Mouse (Mus musculus): ENCODE measurements around the gene Kcnk13.

Gene Kcnk13

GRCm38 (mm10) chr12:100023821-100024365 is 59.6 kb downstream of the Kcnk13 start:
- DNase-seq = no peak

DNA sequence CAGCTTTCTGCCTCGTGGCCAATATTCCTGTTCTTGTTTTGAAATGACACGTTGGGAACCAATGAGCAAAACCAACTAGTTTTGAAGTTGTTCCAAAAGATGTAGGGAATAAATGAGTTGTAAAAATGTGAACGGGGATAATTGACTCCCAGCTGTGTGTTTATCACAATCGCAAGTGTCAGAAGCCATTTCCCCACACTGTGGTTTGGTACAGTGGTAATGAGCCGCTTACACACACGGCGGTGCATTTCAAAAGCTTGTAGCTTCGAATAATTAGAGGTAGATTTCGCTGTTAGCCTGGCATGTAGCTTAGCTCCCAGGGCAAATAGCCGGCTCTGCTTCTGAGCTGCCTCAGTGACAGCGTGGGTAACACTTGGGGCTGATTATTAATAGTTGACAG is 61.4 kb downstream of the Kcnk13 start:
- no peak for DNase-seq

- no peak for DNase-seq
Observed at GRCm38 (mm10) chr12:100026715-100027245, 62.5 kb downstream of the Kcnk13 start.

- DNase-seq = no peak
Observed at GRCm38 (mm10) chr12:100027281-100027680, 63.0 kb downstream of the Kcnk13 start.

DNA sequence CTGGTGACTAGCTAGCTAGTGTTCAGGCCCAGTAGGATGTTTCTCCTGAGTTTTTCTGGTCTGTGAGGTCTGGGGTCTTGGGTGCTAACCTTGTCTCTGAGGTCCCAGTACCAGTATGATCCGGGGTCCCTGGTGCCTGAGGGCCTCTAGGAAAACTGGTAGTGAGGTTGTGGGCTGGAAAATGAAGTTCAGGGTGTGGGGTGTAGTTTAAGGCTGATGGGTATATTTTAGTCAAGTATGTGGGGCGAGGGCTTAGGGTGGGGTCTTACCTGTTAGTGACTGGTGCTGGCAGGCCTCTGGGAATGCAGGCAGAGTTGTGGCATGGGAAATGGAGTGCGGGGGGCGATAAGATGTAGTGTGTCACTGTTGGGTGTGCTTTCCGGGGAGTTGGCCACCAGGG is 67.4 kb downstream of the Kcnk13 start:
- DNase-seq = no peak

- DNase-seq = no peak
Observed at GRCm38 (mm10) chr12:100032521-100032920, 68.2 kb downstream of the Kcnk13 start.

DNA sequence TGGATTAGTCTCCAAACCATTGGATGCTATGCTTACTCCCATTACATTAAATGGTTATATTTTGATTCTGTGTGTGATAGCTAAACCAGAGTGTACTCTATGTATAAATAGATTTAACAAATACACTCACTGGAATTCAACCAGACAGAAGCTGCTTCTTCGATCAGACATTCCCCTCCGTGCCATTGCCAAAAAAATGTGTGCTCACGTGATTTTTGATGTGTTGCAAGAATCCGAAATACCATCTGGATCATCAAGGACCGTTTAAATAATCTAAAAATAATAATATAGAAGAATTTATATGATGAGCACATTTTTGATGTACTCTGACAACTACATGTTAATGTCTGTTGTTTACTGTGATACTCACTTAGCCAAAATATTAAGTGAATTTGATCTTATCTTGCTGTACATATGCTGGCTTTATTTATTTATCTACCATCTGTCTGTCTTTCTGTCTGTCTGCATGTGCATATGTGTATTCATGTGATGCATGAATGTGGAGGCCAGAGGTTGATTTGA is 74.5 kb downstream of the Kcnk13 start:
- DNase-seq = no peak

DNA sequence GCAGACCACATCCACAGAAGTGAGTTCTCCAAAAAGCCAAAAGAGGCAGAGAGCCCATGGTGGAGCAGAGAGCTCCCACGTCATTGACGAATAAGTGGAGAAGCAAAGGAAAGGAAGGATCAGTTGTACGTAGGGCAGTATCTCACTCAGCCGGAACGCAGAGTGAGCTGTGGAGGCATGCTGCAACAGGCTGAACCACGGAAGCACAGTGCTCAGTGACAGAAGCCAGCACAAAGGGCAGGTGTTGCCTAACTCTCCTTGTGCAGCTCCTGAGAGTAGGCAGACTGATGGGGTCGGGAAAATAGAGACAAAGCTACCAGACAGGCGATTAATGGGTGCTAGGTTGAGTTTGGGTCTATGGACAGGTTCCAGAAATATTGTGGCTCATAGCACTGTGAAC is 77.8 kb downstream of the Kcnk13 start:
- DNase-seq = no peak

- no peak for DNase-seq
Observed at GRCm38 (mm10) chr12:100044704-100045103, 80.4 kb downstream of the Kcnk13 start.

DNA sequence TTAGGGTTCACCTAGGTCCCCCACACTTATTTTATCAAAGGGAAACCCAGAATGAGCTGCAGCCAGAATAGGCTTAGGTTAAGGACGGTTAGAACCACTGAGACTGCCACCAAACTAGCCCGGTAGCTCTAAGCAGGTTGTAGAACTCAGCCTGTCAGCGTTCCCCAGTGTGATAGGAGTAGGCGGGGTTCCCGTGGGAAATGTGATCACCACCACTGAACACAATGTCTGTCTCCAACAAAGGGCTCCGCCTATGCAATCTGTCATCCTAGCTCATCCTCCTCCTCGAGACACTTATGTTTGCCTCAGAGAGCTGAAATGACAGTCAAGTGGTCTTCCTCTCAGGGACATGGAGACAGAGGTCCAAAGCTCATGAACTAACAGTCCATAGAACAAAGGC is 86.3 kb downstream of the Kcnk13 start:
- DNase-seq = no peak

- DNase-seq = no peak
Observed at GRCm38 (mm10) chr12:100053617-100054016, 89.3 kb downstream of the Kcnk13 start.

DNA sequence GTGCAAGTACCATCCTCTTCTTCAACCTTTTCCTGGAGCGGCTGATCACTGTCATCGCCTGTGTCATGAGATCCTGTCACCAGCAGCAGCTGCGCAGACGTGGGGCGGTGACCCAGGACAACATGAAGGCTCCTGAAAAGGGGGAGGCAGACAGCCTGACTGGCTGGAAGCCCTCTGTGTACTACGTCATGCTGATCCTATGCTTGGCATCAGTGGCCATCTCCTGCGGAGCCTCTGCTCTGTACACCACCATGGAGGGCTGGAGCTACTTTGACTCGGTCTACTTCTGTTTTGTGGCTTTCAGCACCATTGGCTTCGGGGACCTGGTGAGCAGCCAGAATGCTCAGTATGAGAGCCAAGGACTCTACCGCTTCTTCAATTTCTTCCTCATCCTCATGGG is 96.8 kb downstream of the Kcnk13 start:
- DNase-seq = peak; percentile 11

DNA sequence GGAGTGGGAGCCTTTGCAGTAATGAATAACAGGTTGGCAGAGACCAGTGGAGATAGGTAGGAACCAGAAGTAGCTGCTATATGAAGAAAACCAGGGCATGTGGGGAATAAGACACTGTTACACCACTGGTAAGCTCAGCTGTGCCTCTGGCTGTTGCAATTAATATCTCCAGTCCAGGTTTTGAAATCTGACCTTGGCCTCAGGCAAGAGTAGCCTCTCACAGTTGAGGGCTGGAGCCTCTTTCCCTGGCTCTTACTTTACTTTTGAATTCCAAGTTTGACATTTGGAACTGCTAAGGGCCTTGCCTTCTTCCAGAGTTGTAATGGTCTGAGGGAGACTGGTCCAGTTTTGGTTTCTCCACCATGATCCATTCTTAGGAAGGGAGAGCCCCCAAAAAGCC is 97.5 kb downstream of the Kcnk13 start:
- DNase-seq = no peak

GRCm38 (mm10) chr12:100062584-100062983 is 98.3 kb downstream of the Kcnk13 start:
- DNase-seq = no peak

- DNase-seq = no peak
Observed at GRCm38 (mm10) chr12:100065109-100065508, 100.8 kb downstream of the Kcnk13 start.

GRCm38 (mm10) chr12:100067477-100067876 is 103.2 kb downstream of the Kcnk13 start:
- no peak for DNase-seq

DNA sequence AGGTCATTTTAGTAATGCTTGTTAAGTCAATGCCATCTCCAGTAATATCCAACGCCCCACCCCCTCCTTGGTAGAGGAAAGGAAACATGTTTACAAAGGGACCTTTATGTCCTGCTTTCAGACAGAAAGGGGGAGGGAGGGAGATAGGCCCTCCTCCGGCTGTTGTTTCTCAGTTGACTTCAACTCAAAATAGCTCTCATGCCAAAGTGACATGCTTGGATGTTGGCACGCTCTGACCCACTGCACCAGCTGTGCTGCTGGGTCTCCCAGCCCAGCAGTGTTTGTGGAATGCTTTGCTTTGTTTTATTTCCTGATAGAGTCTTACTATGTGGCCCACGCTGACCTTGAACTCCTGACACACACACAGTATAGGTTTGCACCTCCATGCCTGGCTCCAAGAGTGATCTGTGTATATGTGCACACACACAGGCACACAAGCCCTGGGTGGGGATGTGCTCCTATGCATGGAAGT is 108.9 kb downstream of the Kcnk13 start:
- DNase-seq = peak in 1 of 2 experiments; percentile 4

DNA sequence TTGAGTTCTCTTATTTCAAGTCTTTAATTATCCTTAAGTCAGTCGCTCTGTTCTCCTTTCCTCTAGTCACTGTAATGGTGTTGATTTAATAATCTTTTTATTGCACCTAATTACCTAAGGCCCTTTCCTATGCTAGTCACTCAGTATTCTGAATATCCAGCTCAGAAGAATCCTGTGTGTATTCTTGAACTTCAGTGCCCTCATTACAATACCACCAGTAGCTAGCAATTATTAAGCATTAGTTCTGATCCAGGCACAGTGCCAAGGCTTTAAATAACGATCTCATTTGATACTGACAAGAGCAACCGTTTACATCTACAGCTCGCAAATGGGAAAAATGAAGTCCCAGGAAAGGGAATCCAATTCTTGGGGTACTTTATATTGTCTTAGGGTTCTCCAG is 111.4 kb downstream of the Kcnk13 start:
- DNase-seq = no peak

DNA sequence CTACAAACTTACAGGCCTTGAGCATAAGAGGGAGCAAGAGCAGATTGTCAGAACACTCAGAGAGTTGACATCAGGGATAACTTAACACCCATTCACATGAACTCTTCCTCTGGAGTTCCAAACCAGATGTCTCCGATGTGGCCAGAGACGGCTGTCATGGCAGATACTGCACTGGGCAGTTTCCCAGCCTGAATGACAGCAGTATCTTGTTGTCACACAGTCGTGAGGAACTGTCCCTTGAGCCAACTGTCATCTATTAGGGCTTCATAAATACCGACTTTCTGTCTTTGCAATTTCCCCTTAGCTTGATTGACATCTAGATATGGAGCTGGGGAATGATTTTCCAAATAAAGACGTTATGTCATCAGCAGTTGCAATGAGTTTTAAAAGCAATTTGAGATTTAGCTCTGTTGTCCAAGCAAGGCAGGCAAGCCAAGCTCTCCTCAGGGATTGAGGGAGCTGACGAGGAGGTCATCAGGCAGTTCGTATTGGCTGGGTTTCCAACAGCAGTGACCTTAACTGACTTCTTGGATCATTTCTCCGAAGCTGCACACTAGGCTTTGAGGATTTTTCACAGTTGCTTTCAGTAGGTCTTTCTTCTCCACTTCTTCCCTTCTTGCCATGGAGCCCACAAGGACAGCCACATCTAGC is 115.5 kb downstream of the Kcnk13 start:
- DNase-seq = no peak

- no peak for DNase-seq
Observed at GRCm38 (mm10) chr12:100088026-100088425, 123.7 kb downstream of the Kcnk13 start.

DNA sequence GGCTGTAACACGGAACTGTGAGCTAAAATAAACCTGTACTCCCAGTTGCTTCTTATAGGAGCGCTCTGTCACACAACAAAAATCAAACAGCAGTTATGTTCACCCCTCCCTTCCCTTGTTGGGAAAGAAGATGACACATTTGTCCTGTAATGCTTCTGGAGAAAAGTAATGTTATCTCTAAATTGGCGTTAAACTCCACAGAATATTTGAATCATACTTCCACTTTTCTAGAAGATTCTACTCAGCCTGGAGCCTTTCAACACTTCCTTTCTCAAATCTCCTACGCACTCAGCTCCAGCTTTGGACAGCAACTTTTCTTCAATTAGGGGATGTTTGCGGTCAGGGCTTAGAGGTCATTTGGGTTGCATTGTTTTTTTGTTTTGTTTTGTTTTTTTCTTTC is 125.0 kb downstream of the Kcnk13 start:
- DNase-seq = no peak

DNA sequence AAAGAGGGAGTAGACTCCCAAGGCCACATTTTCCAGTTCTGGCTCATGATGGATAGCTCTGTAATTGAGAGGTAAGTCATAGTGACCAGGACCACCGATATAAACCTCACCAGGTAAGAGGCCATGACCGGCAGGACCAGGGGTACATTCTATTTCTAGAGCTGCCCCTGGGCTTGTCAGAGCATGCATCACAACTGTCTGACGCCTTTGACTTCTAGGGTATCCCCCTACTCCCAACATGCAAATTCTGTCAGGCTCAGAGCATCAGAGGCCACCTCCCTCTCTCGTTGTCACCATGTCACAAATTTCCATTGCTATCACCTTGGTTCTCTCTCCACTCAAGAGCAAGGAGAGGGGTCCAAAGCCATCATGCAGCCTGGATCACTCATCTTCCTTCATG is 126.5 kb downstream of the Kcnk13 start:
- DNase-seq = no peak

GRCm38 (mm10) chr12:100093046-100093445 is 128.7 kb downstream of the Kcnk13 start:
- DNase-seq = no peak

DNA sequence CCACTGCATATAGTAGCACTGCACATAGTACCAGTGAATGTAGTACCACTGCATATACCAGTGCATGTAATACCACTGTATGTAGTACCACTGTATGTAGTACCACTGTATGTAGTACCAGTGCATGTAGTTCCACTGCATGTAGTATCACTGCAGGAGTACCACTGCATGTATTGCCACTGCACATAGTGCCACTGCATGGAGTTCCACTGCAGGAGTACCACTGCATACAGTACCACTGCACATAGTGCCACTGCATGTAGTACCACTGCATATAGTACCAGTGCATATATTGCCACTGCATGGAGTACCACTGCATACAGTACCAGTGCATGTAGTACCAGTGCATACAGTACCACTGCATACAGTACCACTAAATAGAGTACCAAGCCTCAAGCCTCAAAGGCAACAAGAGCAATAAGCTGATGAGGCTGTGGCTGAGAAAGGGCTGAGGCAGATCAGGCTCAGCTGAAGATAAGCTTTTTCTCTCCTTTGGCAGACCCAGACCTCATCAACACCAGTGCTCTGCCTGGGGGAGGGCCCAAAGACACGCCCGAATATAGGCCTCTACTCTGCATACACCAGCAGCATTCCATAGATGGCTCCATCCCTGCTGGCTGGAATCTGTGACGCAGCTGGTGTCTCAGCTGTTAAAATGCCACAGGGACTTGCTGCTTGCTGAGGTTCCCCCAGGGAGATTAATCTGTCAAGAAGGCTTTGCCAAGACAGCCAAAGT is 135.8 kb downstream of the Kcnk13 start:
- no peak for DNase-seq

Measured in cerebellum, postnatal 25 days (tissue).